Mouse (Mus musculus) liver, embryonic 14.5 days (tissue): ENCODE measurements at regions not wholly inside any gene's neighbourhood (a gene's known extent, or its start where the extent isn't known, plus 50 kb on each side); places are given as distances from the start of the nearest gene placed in this dataset.
A peak's percentile ranks its signal among the peaks of the same experiment; 100 is the strongest.

Experiments
- ATAC-seq: fragments of 200-750 bp; cut with Nextera tagmentation; 2 replicates; pipeline ENCODE4 v1.8.0; 2017; ENCODE audit warnings: moderate number of reproducible peaks, mild to moderate bottlenecking, moderate library complexity; ENCODE audit not compliant: insufficient read depth
- DNase-seq, 3 experiments: peaks; one replicate each; pipeline ENCODE4 v3.0.0-alpha.2; 2012 to 2013; ENCODE audit warnings: low read depth in 3 of 3, low spot score in 3 of 3
- H3K27ac ChIP-seq: fragments of 300-500 bp; sonication (generic); 2 replicates; pipeline ENCODE4 v1.5.1; 2014; ENCODE audit warnings: moderate library complexity, mild to moderate bottlenecking, control low read depth, inconsistent platforms
- H3K27me3 ChIP-seq: fragments of 300-500 bp; sonication (generic); 2 replicates; pipeline ENCODE4 v1.6.1; 2014; ENCODE audit warnings: mild to moderate bottlenecking, low read length, moderate library complexity; ENCODE audit not compliant: control insufficient read depth, insufficient read depth
- H3K36me3 ChIP-seq: fragments of 300-500 bp; sonication (generic); replicated peaks from 2 replicates; pipeline ENCODE4 v1.6.1; 2014; ENCODE audit warnings: low read depth; ENCODE audit not compliant: control insufficient read depth, insufficient read depth
- H3K4me1 ChIP-seq, 2 experiments: fragments of 200-500 bp in 1 of 2; fragments of 300-500 bp in 1 of 2; sonication (generic) in 1 of 2; replicated peaks; 2 replicates each; pipeline ENCODE4 v1.6.1; 2012 to 2014; ENCODE audit warnings: antibody characterized with exemption in 1 of 2, inconsistent platforms in 1 of 2, low read length in 1 of 2; ENCODE audit not compliant: control insufficient read depth in 2 of 2, insufficient read depth in 2 of 2
- H3K4me2 ChIP-seq: fragments of 300-500 bp; sonication (generic); 2 replicates; pipeline ENCODE4 v1.6.1; 2014; ENCODE audit warnings: low read depth, mild to moderate bottlenecking, control low read depth, moderate library complexity
- H3K4me3 ChIP-seq, 2 experiments: fragments of 200-500 bp in 1 of 2; fragments of 300-500 bp in 1 of 2; sonication (generic) in 1 of 2; 2 replicates each; pipeline ENCODE4 v1.5.1; 2012 to 2014; ENCODE audit warnings: low read depth in 2 of 2, low read length in 2 of 2, mild to moderate bottlenecking in 2 of 2, control low read depth in 1 of 2, inconsistent platforms in 1 of 2, moderate library complexity in 1 of 2; ENCODE audit not compliant: insufficient read depth in 1 of 2
- H3K9ac ChIP-seq: fragments of 300-500 bp; sonication (generic); replicated peaks from 2 replicates; pipeline ENCODE4 v1.6.1; 2014; ENCODE audit warnings: mild to moderate bottlenecking, control low read depth, moderate library complexity
- H3K9me3 ChIP-seq: fragments of 300-500 bp; sonication (generic); 2 replicates; pipeline ENCODE4 v1.6.1; 2016; ENCODE audit warnings: low read length, mixed read lengths; ENCODE audit not compliant: control insufficient read depth
- CTCF ChIP-seq: IDR thresholded peaks from 2 replicates; pipeline ENCODE4 v1.5.1; 2016; ENCODE audit warnings: antibody characterized with exemption, low read depth, control low read depth
- EP300 ChIP-seq: IDR thresholded peaks from 2 replicates; pipeline ENCODE4 v1.6.1; 2016; ENCODE audit warnings: antibody characterized with exemption, low read depth
- WGBS: fragments of 180-500 bp; shearing (Covaris S2); extraction: QIAGEN DNeasy Blood & Tissue Kit; methylation state at CpG from one replicate; pipeline ENCODE4 v1.1.7; 2014; ENCODE audit not compliant: insufficient replicate concordance; 5-methylcytosine and 5-hydroxymethylcytosine counted together

DNA sequence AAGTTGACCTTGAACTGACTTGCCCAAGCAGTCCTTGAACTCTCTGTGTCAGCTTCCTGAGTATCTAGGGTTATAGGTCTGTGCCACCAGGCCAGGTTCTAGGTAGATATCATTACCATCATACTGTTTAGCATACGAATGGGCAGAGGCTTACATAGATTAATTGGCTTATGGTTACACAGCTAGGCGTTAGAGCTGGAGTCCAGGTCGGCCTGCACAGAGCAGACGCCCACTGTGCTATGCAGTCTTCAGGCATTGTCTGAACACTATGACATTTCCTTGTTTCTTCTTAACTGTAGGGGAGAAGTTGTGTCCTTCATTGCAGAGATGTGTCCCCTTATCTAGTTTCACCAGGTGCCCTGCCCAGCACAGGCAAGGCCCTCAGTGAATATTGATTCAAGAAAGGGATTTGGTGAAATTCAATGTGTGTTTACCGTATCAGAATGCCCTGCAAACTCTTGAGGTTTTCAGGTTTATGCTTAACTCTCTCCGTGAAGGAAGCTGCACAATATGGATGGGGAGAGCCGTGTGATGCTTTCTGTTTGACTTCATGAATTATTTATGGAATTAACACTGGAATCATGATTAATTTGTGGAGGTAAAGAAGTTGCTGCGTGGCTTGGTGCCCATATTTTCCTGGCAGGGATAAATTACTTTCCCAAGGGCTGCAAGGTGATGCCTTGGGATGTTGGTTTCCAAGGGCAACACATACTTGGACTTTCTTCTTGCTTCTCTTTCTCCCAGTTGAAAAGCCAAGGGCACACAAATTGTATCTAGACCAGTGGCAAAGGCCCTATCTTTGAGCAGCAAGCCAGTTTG lies 78.7 kb upstream of the Pcdh8 start:
- TF ChIP-seq EP300: no peak
- TF ChIP-seq CTCF: no peak
- Histone ChIP-seq H3K4me2 (no peak overlapping the region), H3K4me1 (no peaks in the 10 kb centered on the region), H3K9me3 (no peaks in the 10 kb centered on the region), H3K36me3 (no peaks in the 10 kb centered on the region), H3K27me3 (no peaks in the 10 kb centered on the region), H3K9ac (no peak overlapping the region), H3K4me3 (no peak overlapping the region), H3K27ac (no peak overlapping the region)
- no peak for ATAC-seq
- DNase-seq: no peak
- 54% methylated on average over 8 of the region's 8 CpGs for WGBS

DNA sequence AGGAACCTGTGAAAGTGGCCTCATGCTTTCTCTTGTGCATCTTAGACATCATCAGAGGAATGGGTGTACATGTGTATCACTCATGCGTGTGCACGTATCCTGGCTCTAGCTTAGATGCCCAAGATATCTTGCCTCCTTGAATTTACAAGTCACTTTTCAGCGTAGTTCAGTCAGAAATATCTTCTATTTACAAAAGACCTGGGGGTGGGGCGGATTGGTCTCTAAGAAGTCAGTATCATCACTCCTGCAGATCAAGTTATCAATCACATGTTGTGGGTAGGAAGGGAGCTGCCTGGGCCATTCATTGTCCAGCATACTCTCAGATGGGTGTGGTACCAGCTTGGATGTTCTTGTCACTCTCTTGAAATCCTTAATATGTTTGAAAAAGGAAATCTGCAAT lies 77.0 kb upstream of the Pcdh8 start:
- WGBS: 70% methylated on average over 4 of the region's 4 CpGs
- no peak for DNase-seq
- H3K9me3 ChIP-seq: no peaks in the 10 kb centered on the region
- no peaks in the 10 kb centered on the region for H3K36me3 ChIP-seq
- no peaks in the 10 kb centered on the region for H3K4me1 ChIP-seq
- TF ChIP-seq CTCF (no peak), EP300 (no peak)
- no peaks in the 10 kb centered on the region for H3K27me3 ChIP-seq
- no peak for ATAC-seq
- no peak overlapping the region for H3K27ac ChIP-seq
- no peak overlapping the region for H3K4me2 ChIP-seq
- no peak overlapping the region for H3K9ac ChIP-seq
- no peak overlapping the region for H3K4me3 ChIP-seq

DNA sequence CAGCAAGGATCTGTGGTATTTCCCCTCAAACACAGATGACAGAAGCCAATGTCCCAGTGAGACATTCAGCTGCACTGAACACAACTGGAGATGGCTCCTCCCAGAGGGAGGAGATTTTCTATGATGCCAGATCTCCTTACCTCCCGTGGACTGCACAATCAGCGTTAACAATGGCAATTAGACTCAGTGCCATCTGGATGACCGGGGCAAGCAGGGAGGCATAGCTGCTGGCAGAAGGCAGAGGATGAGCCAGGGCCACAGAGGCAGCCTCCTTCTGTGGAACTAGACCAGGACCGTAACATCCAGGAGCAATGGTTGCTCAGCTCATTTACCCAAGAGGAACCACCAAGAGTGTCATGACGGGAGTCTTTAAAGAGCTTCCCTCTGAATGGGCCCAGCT lies 73.2 kb upstream of the Pcdh8 start:
- H3K27me3 ChIP-seq: no peaks in the 10 kb centered on the region
- WGBS: 55% methylated on average over 5 of the region's 5 CpGs
- no peaks in the 10 kb centered on the region for H3K4me1 ChIP-seq

DNA sequence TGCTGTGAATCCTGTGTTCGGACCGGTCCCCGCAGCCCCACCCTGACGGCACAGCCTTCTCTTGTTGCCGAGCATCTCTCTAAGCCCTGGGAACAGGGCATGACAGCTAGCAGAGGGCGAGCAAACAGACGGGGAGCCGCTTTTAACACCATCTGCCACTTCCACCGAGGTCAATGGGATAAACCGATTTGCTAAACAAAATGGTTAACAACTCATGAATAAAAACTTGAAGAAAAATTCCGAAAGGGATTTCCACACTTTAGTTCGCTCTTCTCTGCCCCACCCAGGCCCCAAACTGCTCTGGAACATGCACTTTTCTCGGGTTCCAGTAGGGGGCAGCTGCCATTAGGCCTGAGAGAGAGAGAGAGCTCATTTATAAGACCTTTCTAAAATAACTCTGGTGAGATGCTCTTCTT lies 72.0 kb upstream of the Pcdh8 start:
- no peak for ATAC-seq

More for the DNA sequence above, 73.2 kb upstream of the Pcdh8 start:
- Histone ChIP-seq H3K27ac (no peak overlapping the region), H3K9ac (no peak overlapping the region), H3K4me3 (no peak overlapping the region), H3K9me3 (no peaks in the 10 kb centered on the region), H3K4me2 (no peak overlapping the region), H3K36me3 (no peaks in the 10 kb centered on the region)
- DNase-seq (no peak), ATAC-seq (no peak)
- TF ChIP-seq CTCF (no peak), EP300 (no peak)

DNA sequence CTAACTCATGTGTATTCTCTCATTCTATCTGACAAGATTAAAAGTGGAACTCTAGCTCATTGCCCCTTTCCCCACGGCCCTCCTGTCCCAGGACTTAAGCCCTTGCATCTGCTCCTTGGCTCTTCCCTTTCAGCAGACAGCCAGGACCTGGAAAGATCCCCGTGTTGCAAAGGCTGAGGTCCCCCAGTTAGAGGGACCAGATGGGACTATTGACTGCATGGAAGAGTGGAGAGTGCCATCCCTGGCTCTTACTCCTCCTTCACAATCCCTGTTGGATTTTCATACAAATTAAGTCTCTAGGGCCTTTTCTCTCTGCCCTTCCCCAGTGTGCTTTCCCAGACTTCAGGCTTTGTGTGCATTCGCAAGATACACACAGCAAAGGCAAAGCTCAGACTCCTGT lies 71.6 kb upstream of the Pcdh8 start:
- 34% methylated on average over 3 of the region's 3 CpGs for WGBS
- no peak for ATAC-seq
- no peak overlapping the region for H3K4me2 ChIP-seq
- no peaks in the 10 kb centered on the region for H3K27me3 ChIP-seq
- H3K9ac ChIP-seq: no peak overlapping the region
- no peak overlapping the region for H3K27ac ChIP-seq
- TF ChIP-seq EP300 (no peak), CTCF (no peak)
- H3K4me3 ChIP-seq: no peak overlapping the region
- H3K4me1 ChIP-seq: no peaks in the 10 kb centered on the region
- no peak for DNase-seq
- H3K36me3 ChIP-seq: no peaks in the 10 kb centered on the region
- no peaks in the 10 kb centered on the region for H3K9me3 ChIP-seq

More for the DNA sequence above, 72.0 kb upstream of the Pcdh8 start:
- Histone ChIP-seq H3K9me3 (no peaks in the 10 kb centered on the region), H3K27ac (no peak overlapping the region), H3K4me2 (no peak overlapping the region), H3K27me3 (no peaks in the 10 kb centered on the region), H3K9ac (no peak overlapping the region), H3K4me3 (no peak overlapping the region), H3K4me1 (no peaks in the 10 kb centered on the region), H3K36me3 (no peaks in the 10 kb centered on the region)
- DNase-seq: no peak
- 16% methylated on average over 13 of the region's 13 CpGs for WGBS
- no peak for TF ChIP-seq EP300
- peak; percentile 25 for TF ChIP-seq CTCF
